Mouse (Mus musculus) monocyte, adult 2 months (primary cell): ENCODE measurements around the gene Rnf123.

Experiments used
- DNase-seq, 2 experiments: peaks; one replicate each; pipeline ENCODE4 v3.0.0; 2022; ENCODE audit warnings: low spot score in 2 of 2, low read depth in 1 of 2

The Rnf123 gene

DNA sequence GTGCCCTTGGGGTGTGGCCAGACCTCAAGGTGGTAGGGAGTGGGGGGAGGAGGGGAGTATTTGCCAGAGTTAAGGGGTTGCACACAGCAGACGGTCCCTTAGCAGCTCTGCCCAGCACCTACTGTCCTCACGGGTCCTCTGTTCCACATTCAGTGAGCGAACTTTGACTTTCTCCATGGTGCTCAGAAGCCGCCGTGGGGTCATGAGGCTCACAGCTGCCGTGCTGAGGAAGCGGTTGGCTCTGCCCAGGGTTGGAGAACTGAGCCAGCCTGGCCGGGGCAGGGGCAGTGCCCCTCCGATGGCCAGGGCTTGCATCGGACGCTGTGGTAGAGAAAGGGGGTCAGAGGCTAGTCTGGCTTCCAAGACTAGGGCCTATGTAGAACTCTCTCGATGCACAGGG, 19.8 kb downstream of the Rnf123 start:
- DNase-seq, result no peak

DNA sequence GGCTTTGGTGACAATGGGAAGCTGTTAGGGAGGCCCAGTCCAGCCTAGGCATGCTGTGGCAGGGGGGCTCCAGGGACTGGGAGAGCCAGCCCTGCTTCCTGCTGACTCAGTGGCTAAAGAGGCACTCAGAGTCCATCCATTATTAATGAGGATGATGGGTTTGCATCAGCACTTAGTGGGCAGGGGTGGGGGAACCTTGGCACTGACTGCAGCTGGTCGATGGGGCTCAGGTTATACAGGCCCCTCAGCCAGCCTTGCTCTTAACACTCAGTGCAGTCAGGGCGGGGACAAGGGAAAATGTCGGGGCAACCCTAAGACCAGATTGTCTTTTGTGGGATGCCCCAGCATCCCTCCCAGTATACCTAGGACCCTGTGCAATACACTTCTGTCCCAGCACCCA, 21.0 kb downstream of the Rnf123 start:
- no peak for DNase-seq

DNA sequence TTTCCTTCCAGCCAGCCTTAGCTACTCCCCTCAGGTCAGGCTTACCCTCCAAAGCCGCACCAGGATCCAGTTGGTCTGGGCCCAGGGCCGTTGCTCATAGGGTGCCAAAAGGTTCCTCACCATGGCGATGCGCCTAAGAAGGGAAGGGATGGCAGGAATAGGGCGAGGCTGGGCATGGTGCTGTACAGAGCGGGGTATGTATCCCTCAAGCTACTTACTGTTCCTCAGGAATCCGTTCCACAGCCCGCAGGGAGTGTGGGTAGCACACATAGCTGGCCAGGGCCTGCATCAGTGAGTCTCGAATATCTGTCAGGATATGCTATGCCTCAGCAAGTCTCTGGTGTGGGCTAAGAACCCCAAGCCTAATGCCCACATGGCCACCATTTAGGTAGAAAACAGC, 24.9 kb downstream of the Rnf123 start:
- no peak for DNase-seq

GRCm38 (mm10) chr9:108057262-108057562, 25.9 kb downstream of the Rnf123 start:
- DNase-seq, result no peak

DNA sequence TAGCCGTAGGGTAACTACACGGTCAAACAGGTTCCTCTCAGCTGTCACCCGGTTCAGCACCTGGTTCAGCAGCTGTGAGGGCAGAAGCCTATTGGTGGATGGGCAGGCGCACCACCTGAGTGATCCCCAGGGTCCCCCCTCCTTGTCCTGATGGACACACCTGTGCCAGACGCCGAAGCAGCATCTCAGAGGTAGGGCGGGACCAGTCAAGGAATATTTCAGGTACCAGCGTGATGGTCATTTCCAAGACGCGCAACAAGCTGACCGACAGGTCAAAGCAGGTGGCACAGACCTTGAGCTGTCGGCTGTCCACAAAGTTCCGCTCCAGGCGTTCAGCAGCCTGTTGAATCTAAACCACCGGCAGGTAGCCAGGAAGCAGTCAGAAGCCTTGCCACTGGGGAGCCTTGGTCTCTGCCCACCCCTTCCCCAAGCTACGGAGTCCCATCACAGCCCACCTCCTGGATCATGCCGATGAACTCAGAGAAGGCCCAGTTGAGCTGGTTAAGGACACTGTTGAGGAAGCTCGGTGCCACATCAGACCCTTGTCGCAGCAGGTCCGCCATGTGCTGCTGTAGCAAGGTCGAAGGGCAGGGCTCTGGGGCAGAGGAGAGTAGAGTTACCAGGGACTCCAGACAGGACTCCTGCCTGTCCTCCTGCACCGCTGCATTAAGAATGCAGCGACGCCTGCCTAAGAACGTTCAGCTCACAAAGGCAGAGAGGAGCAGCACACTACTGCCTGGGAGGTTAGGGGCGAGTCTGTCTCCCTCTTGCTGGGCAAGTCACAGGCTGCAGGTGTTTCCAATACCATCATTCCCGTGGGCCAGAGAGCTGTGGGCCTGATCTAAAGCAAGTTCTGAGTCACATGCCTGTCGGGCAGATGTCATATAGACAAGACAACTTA, 26.5 kb downstream of the Rnf123 start:
- no peak for DNase-seq

DNA sequence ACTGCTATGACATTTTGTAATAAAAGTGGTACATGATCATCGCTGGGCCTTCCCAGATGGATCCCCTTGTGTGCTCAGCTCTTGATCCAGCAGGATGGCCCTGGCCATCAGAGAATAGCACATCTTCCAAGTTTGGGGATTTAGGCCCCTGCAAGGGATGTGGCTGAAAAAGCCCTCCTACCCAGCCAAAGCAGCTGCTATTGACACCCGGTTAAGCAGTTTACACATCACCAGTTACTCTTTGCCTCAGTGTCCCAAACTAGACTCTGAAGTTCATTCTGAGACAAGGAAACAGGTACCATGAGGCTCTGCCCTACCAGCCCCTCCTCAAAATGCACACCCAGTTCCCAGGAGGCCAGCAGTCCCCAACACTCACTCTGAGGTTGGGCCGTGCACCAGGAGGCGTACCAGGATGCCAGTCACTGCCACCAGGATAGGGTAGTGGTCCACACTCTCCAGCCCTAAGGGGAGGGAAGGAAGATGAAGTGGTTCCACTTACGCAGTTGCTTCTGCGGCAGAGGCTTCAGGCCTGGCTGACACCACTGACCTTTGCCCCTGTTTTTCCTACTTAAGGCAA, 27.4 kb downstream of the Rnf123 start:
- no peak for DNase-seq

- DNase-seq, result no peak
These were observed 28.1 kb downstream of the Rnf123 start for GRCm38 (mm10) chr9:108055061-108055460.

- no peak for DNase-seq
These were observed 28.7 kb downstream of the Rnf123 start for GRCm38 (mm10) chr9:108054331-108055040.

GRCm38 (mm10) chr9:108053665-108054225, 29.4 kb downstream of the Rnf123 start:
- DNase-seq, result no peak

- peak; percentile 89 to 97 for DNase-seq
These were observed 30.1 kb downstream of the Rnf123 start, which contains the start of gene Amigo3 for GRCm38 (mm10) chr9:108052885-108053664. Gene Amigo3, plus strand, starts transcription at chr9:108053159.

- DNase-seq, result no peak
These were observed 30.7 kb downstream of the Rnf123 start for GRCm38 (mm10) chr9:108052411-108052810.

- no peak for DNase-seq
These were observed 31.3 kb downstream of the Rnf123 start for GRCm38 (mm10) chr9:108051931-108052220.

DNA sequence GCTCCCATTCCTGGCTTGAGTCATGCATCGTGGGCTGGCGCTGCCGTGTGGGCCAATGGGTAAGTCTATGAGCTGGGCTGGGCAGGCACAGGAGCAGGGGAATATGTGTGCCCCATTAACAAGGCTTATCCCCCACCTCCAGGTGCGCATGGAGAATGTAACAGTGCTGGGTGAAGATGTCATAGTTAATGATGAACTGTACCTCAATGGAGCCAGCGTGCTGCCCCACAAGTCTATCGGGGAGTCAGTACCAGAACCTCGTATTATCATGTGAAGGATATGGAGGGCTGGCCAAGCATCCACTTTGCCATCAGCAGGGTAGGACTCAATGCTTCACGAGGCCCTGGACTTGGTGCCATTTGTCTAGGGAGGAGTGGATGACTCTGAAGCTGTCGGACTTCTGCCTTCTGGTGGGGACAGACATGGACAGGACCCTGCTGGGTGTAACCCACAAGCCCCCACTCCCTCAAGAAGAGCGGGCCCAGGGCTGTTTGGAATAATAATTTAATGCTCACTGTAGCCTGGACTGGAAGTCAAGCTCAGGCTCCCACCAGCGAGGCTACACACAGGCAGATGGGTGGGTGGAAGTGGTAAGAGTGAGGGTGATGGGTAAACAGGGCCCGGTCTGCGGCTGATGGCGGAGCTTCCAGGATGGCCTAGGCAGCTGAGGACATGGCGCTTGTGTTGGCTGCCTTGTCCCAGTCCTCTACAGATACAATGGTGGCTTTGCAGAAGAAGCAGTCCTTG, 31.8 kb downstream of the Rnf123 start:
- DNase-seq, result no peak

- no peak for DNase-seq
These were observed 33.4 kb downstream of the Rnf123 start for GRCm38 (mm10) chr9:108049561-108050251.

DNA sequence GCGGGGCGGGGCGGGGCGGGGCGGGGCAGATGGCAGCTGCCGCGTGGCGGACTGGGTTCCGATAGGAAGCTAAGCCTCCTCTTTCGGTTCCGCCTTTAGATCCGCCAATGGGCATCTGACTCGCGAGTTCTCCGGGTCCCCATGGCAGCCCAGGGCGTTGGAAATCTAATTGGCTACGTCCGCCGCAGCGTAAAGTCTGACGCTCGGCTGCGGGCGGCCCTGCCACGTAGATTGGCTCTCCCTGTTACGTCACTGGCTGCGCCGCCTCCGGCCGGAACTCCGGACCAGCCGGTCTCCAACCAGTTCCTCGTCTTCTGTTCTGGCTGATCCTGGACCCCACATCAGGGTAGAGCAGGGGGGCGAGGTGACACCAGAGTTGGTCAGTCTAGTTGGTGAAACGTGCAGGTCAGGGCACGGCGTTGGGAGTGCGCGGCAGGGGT, 34.1 kb downstream of the Rnf123 start, which contains the start of gene Gmppb:
Gmppb (plus strand) TSS at position 227 of the 440 bp plus-strand sequence.
- DNase-seq, result peak; percentile 94 to 95

- DNase-seq, result no peak
These were observed 34.6 kb downstream of the Rnf123 start for GRCm38 (mm10) chr9:108048566-108048955.

GRCm38 (mm10) chr9:108047601-108048565, 35.3 kb downstream of the Rnf123 start:
- no peak for DNase-seq

DNA sequence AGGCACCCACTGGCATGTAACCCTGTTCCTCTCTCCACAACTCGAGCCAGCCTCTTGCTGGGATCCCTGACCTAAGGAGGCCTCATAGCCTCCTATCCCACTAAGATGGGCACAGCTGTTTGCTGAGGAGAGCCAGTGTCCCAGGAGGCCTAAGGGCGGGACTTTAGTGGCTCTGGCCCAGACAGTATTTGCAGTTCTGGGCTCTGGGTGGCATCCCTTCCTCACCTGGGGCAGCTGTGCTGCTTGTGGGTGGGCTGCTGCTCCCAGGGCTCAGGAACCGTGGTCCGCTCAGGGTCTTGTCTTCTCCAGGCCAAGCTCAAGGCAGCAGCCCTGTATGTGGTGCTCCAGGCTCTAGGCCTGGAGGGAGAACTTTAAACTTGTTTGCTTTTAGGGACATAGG, 36.6 kb downstream of the Rnf123 start:
- DNase-seq, result no peak
